In the genomic region with DNA sequence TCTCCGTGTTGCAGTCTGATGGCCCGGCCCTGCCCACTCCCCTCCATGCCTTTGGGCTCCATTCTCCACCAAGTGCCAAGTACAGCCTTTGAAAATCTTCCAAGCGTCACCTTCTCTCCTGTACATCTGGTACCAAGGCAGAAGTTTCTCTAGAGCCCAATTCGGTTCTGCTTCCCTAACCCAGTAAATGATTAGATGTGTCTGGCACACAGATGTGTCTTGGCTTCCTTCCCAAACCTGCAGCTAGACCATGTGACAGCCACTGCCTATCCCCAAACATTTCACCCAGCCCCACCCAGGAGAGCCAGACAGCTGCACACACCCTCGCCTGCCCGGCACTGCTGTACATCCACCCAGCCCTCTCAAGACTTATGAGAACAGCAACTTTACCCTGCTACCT, we compare ENCODE assay signal across 8 mouse cellular contexts. TPM values are rescaled to one million over a fixed set of nuclear protein-coding genes. Genes with fewer than 3 reads are reported as not detected.
DNase-seq lines count a peak whose midpoint lies in the region; ATAC-seq and TF ChIP-seq lines count a peak whose summit lies in the region.

No protein-coding gene starts in this region.

- TF ChIP-seq EP300 in liver, embryonic 14.5 days (IDR thresholded peaks at IDR 0.05; ENCODE audit: low read depth): no peak

- no peak for TF ChIP-seq CTCF in liver, embryonic 14.5 days (IDR thresholded peaks at IDR 0.05; ENCODE audit: low read depth)

- no peak for DNase-seq in liver, embryonic 14.5 days (ENCODE audit: low read depth in 3 of 3, low spot score in 3 of 3)
- DNase-seq in liver (no peak), adipocyte (ENCODE audit: low spot score) (peak; percentile 67)
- DNase-seq in layer of hippocampus, postnatal 14 days (ENCODE audit: low spot score in 2 of 2): no peak
- DNase-seq in right cerebral cortex, adult 2 months (ENCODE audit: low spot score in 2 of 2): no peak

- no peaks in the 10 kb centered on the region for H3K27me3 ChIP-seq in liver, embryonic 14.5 days (ENCODE audit: control insufficient read depth, insufficient read depth, low read length)
- H3K27me3 ChIP-seq in hindbrain, embryonic 16.5 days (replicated peaks; ENCODE audit: control insufficient read depth, insufficient read depth, low read length): no peaks in the 10 kb centered on the region
- H3K27me3 ChIP-seq in lung, embryonic 16.5 days (ENCODE audit: control insufficient read depth, insufficient read depth, low read depth, low read length): no peaks in the 10 kb centered on the region

- peaks cover 0 to 8% of the 10 kb centered on the region in 2 experiments; a peak in 2 of 4 replicates for H3K4me1 ChIP-seq in liver, embryonic 14.5 days (replicated peaks; ENCODE audit: control insufficient read depth in 2 of 2, insufficient read depth in 2 of 2, low read length in 1 of 2)
- H3K4me1 ChIP-seq in hindbrain, embryonic 16.5 days (ENCODE audit: control insufficient read depth, insufficient read depth, low read depth, low read length): no peaks in the 10 kb centered on the region; the same call in 1 of the 2 replicates
- peaks cover 15% of the 10 kb centered on the region for H3K4me1 ChIP-seq in lung, embryonic 16.5 days (replicated peaks; ENCODE audit: control insufficient read depth, insufficient read depth, low read length)

- H3K9ac ChIP-seq in liver, embryonic 14.5 days (replicated peaks): no peak overlapping the region
- no peak overlapping the region for H3K9ac ChIP-seq in hindbrain, embryonic 16.5 days (ENCODE audit: low read depth, low read length)
- no peak overlapping the region for H3K9ac ChIP-seq in lung, embryonic 16.5 days (ENCODE audit: low read length)

- ATAC-seq in liver, embryonic 14.5 days (ENCODE audit: insufficient read depth): 0 out of 2 replicates have a peak, but pooled peaks have one; percentile 39
- peak; percentile 69 for ATAC-seq in hindbrain, embryonic 16.5 days
- peak; percentile 59 for ATAC-seq in lung, embryonic 16.5 days (ENCODE audit: low read depth)
- no peak for ATAC-seq in CD4-positive, CD25-positive, alpha-beta regulatory T cell, adult 4 months

- no peaks in the 10 kb centered on the region for H3K9me3 ChIP-seq in liver, embryonic 14.5 days (ENCODE audit: control insufficient read depth, low read length)
- no peaks in the 10 kb centered on the region for H3K9me3 ChIP-seq in hindbrain, embryonic 16.5 days (ENCODE audit: control insufficient read depth, low read length)
- no peaks in the 10 kb centered on the region for H3K9me3 ChIP-seq in lung, embryonic 16.5 days (ENCODE audit: control insufficient read depth, low read length)

- no peak overlapping the region for H3K4me3 ChIP-seq in liver, embryonic 14.5 days (ENCODE audit: insufficient read depth in 1 of 2, low read depth in 2 of 2, low read length in 2 of 2)
- H3K4me3 ChIP-seq in hindbrain, embryonic 16.5 days (ENCODE audit: low read length): no peak overlapping the region
- no peak overlapping the region for H3K4me3 ChIP-seq in lung, embryonic 16.5 days (ENCODE audit: low read length)

- H3K4me2 ChIP-seq in liver, embryonic 14.5 days (ENCODE audit: low read depth): no peak overlapping the region
- no peak overlapping the region for H3K4me2 ChIP-seq in hindbrain, embryonic 16.5 days (ENCODE audit: low read length)
- H3K4me2 ChIP-seq in lung, embryonic 16.5 days (ENCODE audit: low read depth, low read length): no peak overlapping the region

- no peaks in the 10 kb centered on the region for H3K36me3 ChIP-seq in liver, embryonic 14.5 days (replicated peaks; ENCODE audit: control insufficient read depth, insufficient read depth, low read depth)
- H3K36me3 ChIP-seq in hindbrain, embryonic 16.5 days (ENCODE audit: control insufficient read depth, insufficient read depth, low read length): no peaks in the 10 kb centered on the region
- H3K36me3 ChIP-seq in lung, embryonic 16.5 days (ENCODE audit: control insufficient read depth, insufficient read depth, low read length): no peaks in the 10 kb centered on the region

- 42% methylated on average over 6 of the region's 6 CpGs for WGBS in liver, embryonic 14.5 days (ENCODE audit: insufficient replicate concordance)
- WGBS in hindbrain, embryonic 16.5 days: 48% methylated on average over 6 of the region's 6 CpGs
- 30% methylated on average over 6 of the region's 6 CpGs for WGBS in lung, embryonic 16.5 days

- H3K27ac ChIP-seq in liver, embryonic 14.5 days: no peak overlapping the region
- no peak overlapping the region for H3K27ac ChIP-seq in hindbrain, embryonic 16.5 days (ENCODE audit: low read depth, low read length)
- no peak overlapping the region for H3K27ac ChIP-seq in lung, embryonic 16.5 days (ENCODE audit: low read length)

RNA-seq across cellular contexts. Expression of a gene that starts 8.0 kb away (rescaled TPM):
- polyA plus RNA-seq in liver, embryonic 14.5 days (2012; rRNA removed): 1.0 TPM in 2 replicates
- 0.28 TPM in 2 replicates for polyA plus RNA-seq in liver, embryonic 14.5 days (2014; fragmentation: Nextera tagmentation; extraction: Ambion mirVana)
- polyA plus RNA-seq in hindbrain, embryonic 16.5 days (2015; fragmentation: Nextera tagmentation; extraction: Ambion mirVana): 1.4 and 1.8 TPM in 2 replicates
- polyA plus RNA-seq in lung, embryonic 16.5 days (2015; fragmentation: Nextera tagmentation; extraction: Ambion mirVana): 4.0 and 4.5 TPM in 2 replicates
- total RNA-seq in layer of hippocampus, postnatal 14 days (2021): 1 to 10 TPM in 1 of 2 experiments, under 1 TPM in 1; 0.88 to 1.3 TPM
- under 1 TPM in 1 of 2 experiments, not detected in 1; 0.62 TPM for polyA plus RNA-seq in CD4-positive, CD25-positive, alpha-beta regulatory T cell, adult 4 months (2017; shearing (Covaris generic))

RNA-seq across cellular contexts. Expression of a gene that starts 8.1 kb away (rescaled TPM):
- 1.2 TPM in 2 replicates for polyA plus RNA-seq in liver, embryonic 14.5 days (2012; rRNA removed)
- 1.7 and 1.8 TPM in 2 replicates for polyA plus RNA-seq in liver, embryonic 14.5 days (2014; fragmentation: Nextera tagmentation; extraction: Ambion mirVana)
- polyA plus RNA-seq in hindbrain, embryonic 16.5 days (2015; fragmentation: Nextera tagmentation; extraction: Ambion mirVana): 31.1 and 34.1 TPM in 2 replicates
- polyA plus RNA-seq in lung, embryonic 16.5 days (2015; fragmentation: Nextera tagmentation; extraction: Ambion mirVana): 43.4 and 43.5 TPM in 2 replicates
- 10 to 100 TPM; 11.4 to 12.1 TPM for total RNA-seq in layer of hippocampus, postnatal 14 days (2021)
- polyA plus RNA-seq in CD4-positive, CD25-positive, alpha-beta regulatory T cell, adult 4 months (2017; shearing (Covaris generic)): 1 to 10 TPM; 1.2 to 2.5 TPM

RNA-seq across cellular contexts. Expression of a gene that starts 23.0 kb away (rescaled TPM):
- 15.2 and 15.6 TPM in 2 replicates for polyA plus RNA-seq in liver, embryonic 14.5 days (2012; rRNA removed)
- polyA plus RNA-seq in liver, embryonic 14.5 days (2014; fragmentation: Nextera tagmentation; extraction: Ambion mirVana): 19.0 and 20.5 TPM in 2 replicates
- polyA plus RNA-seq in hindbrain, embryonic 16.5 days (2015; fragmentation: Nextera tagmentation; extraction: Ambion mirVana): 79.8 and 82.2 TPM in 2 replicates
- 41.1 and 41.8 TPM in 2 replicates for polyA plus RNA-seq in lung, embryonic 16.5 days (2015; fragmentation: Nextera tagmentation; extraction: Ambion mirVana)
- total RNA-seq in layer of hippocampus, postnatal 14 days (2021): 10 to 100 TPM; 60.5 to 65.1 TPM
- polyA plus RNA-seq in CD4-positive, CD25-positive, alpha-beta regulatory T cell, adult 4 months (2017; shearing (Covaris generic)): 10 to 100 TPM; 46.6 to 54.0 TPM

RNA-seq across cellular contexts. Expression of a gene that starts 30.0 kb away (rescaled TPM):
- polyA plus RNA-seq in liver, embryonic 14.5 days (2012; rRNA removed): 10.9 and 15.6 TPM in 2 replicates
- polyA plus RNA-seq in liver, embryonic 14.5 days (2014; fragmentation: Nextera tagmentation; extraction: Ambion mirVana): 36.5 and 41.6 TPM in 2 replicates
- 90.0 and 106 TPM in 2 replicates for polyA plus RNA-seq in hindbrain, embryonic 16.5 days (2015; fragmentation: Nextera tagmentation; extraction: Ambion mirVana)
- polyA plus RNA-seq in lung, embryonic 16.5 days (2015; fragmentation: Nextera tagmentation; extraction: Ambion mirVana): 103 and 104 TPM in 2 replicates
- total RNA-seq in layer of hippocampus, postnatal 14 days (2021): 10 to 100 TPM; 32.6 to 37.7 TPM
- polyA plus RNA-seq in CD4-positive, CD25-positive, alpha-beta regulatory T cell, adult 4 months (2017; shearing (Covaris generic)): 10 to 100 TPM; 19.9 to 20.3 TPM

RNA-seq across cellular contexts. Expression of a gene that starts 39.2 kb away (rescaled TPM):
- polyA plus RNA-seq in liver, embryonic 14.5 days (2012; rRNA removed): 64.1 and 78.3 TPM in 2 replicates
- 136 and 144 TPM in 2 replicates for polyA plus RNA-seq in liver, embryonic 14.5 days (2014; fragmentation: Nextera tagmentation; extraction: Ambion mirVana)
- 98.4 and 103 TPM in 2 replicates for polyA plus RNA-seq in hindbrain, embryonic 16.5 days (2015; fragmentation: Nextera tagmentation; extraction: Ambion mirVana)
- 111 and 116 TPM in 2 replicates for polyA plus RNA-seq in lung, embryonic 16.5 days (2015; fragmentation: Nextera tagmentation; extraction: Ambion mirVana)
- 10 to 100 TPM; 50.1 to 53.0 TPM for total RNA-seq in layer of hippocampus, postnatal 14 days (2021)
- 100 to 1,000 TPM in 1 of 2 experiments, 10 to 100 TPM in 1; 87.8 to 116 TPM for polyA plus RNA-seq in CD4-positive, CD25-positive, alpha-beta regulatory T cell, adult 4 months (2017; shearing (Covaris generic))
